ENCODE assay signal across 13 mouse cellular contexts in the genomic region with DNA sequence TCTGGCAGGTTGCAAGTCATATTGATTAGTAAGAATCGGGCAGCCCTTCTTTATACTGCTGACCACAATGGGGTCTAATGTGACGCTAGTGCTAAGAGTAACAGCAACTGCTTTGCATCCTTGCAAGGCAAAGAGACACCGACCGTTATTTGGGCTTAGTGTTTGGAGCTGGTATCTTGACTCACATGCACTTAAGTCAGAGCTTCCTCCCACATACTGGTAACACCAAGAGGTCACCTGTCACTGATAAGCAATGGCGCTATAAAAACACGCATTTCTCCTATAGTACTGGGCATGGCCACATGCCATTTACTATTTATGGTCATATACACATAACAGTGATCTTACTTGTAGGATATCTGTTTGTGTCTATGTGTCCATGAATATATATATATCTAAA.
"Had no signal": no experiment of that assay in that cellular context is flagged by ENCODE, and none has a peak within 500 bp of the region (broad histone marks: within the 10 kb centered on the region; RNA-seq: fewer than 3 reads in every experiment).

No protein-coding gene starts in this region.

- ATAC-seq: lung, postnatal 0 days; midbrain, embryonic 15.5 days had no signal

- DNase-seq: kidney, adult 2 months; kidney, postnatal 25 days; layer of hippocampus, adult 9-11 months; liver; liver, embryonic 13.5 days; lung, embryonic 14.5 days; lung, postnatal 36 days; right cerebral cortex, adult 18-20 months; right cerebral cortex, postnatal 25 days; spleen, adult 18-20 months; thymus, postnatal 25 days had no signal
